Mouse (Mus musculus) cerebellum, postnatal 4 days (tissue): Measurements from ENCODE around the gene Inka1.

Experiments
- DNase-seq, 2 experiments: peaks; one replicate each; pipeline ENCODE4 v3.0.0; 2022; ENCODE audit warnings: low spot score in 2 of 2, mixed read lengths in 1 of 2

The Inka1 gene

GRCm38 (mm10) chr9:107955613-107956289 is 29.9 kb downstream of the Inka1 start:
- DNase-seq = no peak

GRCm38 (mm10) chr9:107950460-107951355 is 35.0 kb downstream of the Inka1 start:
- DNase-seq = peak; percentile 74 to 88

- no peak for DNase-seq
Measured at GRCm38 (mm10) chr9:107949922-107950235, 35.8 kb downstream of the Inka1 start, which contains the start of gene Traip. TSS of gene Traip (plus strand) at chr9:107950136.

- DNase-seq = no peak
Measured at GRCm38 (mm10) chr9:107949184-107949921, 36.3 kb downstream of the Inka1 start.

GRCm38 (mm10) chr9:107947241-107948194 is 38.2 kb downstream of the Inka1 start:
- peak in 1 of 2 experiments; percentile 44 for DNase-seq

GRCm38 (mm10) chr9:107936831-107937230 is 48.8 kb downstream of the Inka1 start:
- no peak for DNase-seq

- DNase-seq = no peak
Measured at GRCm38 (mm10) chr9:107936215-107936822, 49.4 kb downstream of the Inka1 start.

GRCm38 (mm10) chr9:107935790-107936214 is 49.9 kb downstream of the Inka1 start:
- peak in 1 of 2 experiments; percentile 47 for DNase-seq

- no peak for DNase-seq
Measured at GRCm38 (mm10) chr9:107935374-107935773, 50.3 kb downstream of the Inka1 start, which contains the start of gene Camkv. TSS of gene Camkv (plus strand) at chr9:107935674.
